Mouse (Mus musculus) embryonic facial prominence, embryonic 14.5 days (tissue): ENCODE data around the gene Gm3383. TPM values are rescaled to one million over a fixed set of nuclear protein-coding genes. Genes with fewer than 3 reads are reported as not detected.
"Not testable (repeated sequence)": the region's sequence is repeated elsewhere in the genome, so short reads cannot be mapped to it uniquely, and the experiment has no call there.

Source experiments
- ATAC-seq: fragments of 200-750 bp; cut with Nextera tagmentation; 2 replicates; pipeline ENCODE4 v1.8.0; 2017; ENCODE audit warnings: low read depth, moderate number of reproducible peaks, moderate TSS enrichment
- DNase-seq: peaks from one replicate; pipeline ENCODE4 v3.0.0-alpha.2; 2015; ENCODE audit warnings: low spot score
- H3K27ac ChIP-seq: fragments of 300-500 bp; sonication (generic); replicated peaks from 2 replicates; pipeline ENCODE4 v1.5.1; 2014; ENCODE audit warnings: low read depth, mild to moderate bottlenecking, low read length, moderate library complexity
- H3K27me3 ChIP-seq: fragments of 300-500 bp; sonication (generic); replicated peaks from 2 replicates; pipeline ENCODE4 v1.6.1; 2014; ENCODE audit warnings: low read length; ENCODE audit not compliant: control insufficient read depth, insufficient read depth
- H3K36me3 ChIP-seq: fragments of 300-500 bp; sonication (generic); 2 replicates; pipeline ENCODE4 v1.6.1; 2014; ENCODE audit warnings: low read length, mixed read lengths; ENCODE audit not compliant: control insufficient read depth, insufficient read depth
- H3K4me1 ChIP-seq: fragments of 300-500 bp; sonication (generic); 2 replicates; pipeline ENCODE4 v1.6.1; 2014; ENCODE audit warnings: antibody characterized with exemption, low read length; ENCODE audit not compliant: control insufficient read depth, insufficient read depth
- H3K4me2 ChIP-seq: fragments of 300-500 bp; sonication (generic); 2 replicates; pipeline ENCODE4 v1.6.1; 2014; ENCODE audit warnings: low read depth, mild to moderate bottlenecking, low read length, moderate library complexity, mixed read lengths
- H3K4me3 ChIP-seq: fragments of 300-500 bp; sonication (generic); 2 replicates; pipeline ENCODE4 v1.5.1; 2014; ENCODE audit warnings: low read depth, mild to moderate bottlenecking, low read length
- H3K9ac ChIP-seq: fragments of 300-500 bp; sonication (generic); 2 replicates; pipeline ENCODE4 v1.6.1; 2014; ENCODE audit warnings: low read depth, mild to moderate bottlenecking, low read length, moderate library complexity, mixed read lengths
- H3K9me3 ChIP-seq: fragments of 300-500 bp; sonication (generic); 2 replicates; pipeline ENCODE4 v1.6.1; 2016; ENCODE audit warnings: low read length; ENCODE audit not compliant: control insufficient read depth
- WGBS: fragments of 180-500 bp; shearing (Covaris S2); extraction: QIAGEN DNeasy Blood & Tissue Kit; methylation state at CpG from one replicate; pipeline ENCODE4 v1.1.7; 2014; 5-methylcytosine and 5-hydroxymethylcytosine counted together
- polyA plus RNA-seq: library from polyadenylated mRNA; unstranded; fragments of >200 nt; fragmentation: Nextera tagmentation; extraction: Ambion mirVana; gene quantifications from 2 replicates; pipeline ENCODE4 v1.2.1, GENCODE M21; 2014

Gm3383 gene
- polyA plus RNA-seq, result 0.58 and 0.68 TPM in 2 replicates

GRCm38 (mm10) chr14:5807882-5808281 lies at the start of gene Gm3383:
TSS of gene Gm3383 (minus strand) at chr14:5807982.
- not testable (repeated sequence) for H3K27me3 ChIP-seq, H3K27ac ChIP-seq, H3K4me2 ChIP-seq, H3K4me3 ChIP-seq, ATAC-seq, H3K4me1 ChIP-seq, H3K9me3 ChIP-seq, H3K36me3 ChIP-seq, DNase-seq, H3K9ac ChIP-seq
- WGBS, result no CpG with 5 or more reads among the region's 3 CpGs

DNA sequence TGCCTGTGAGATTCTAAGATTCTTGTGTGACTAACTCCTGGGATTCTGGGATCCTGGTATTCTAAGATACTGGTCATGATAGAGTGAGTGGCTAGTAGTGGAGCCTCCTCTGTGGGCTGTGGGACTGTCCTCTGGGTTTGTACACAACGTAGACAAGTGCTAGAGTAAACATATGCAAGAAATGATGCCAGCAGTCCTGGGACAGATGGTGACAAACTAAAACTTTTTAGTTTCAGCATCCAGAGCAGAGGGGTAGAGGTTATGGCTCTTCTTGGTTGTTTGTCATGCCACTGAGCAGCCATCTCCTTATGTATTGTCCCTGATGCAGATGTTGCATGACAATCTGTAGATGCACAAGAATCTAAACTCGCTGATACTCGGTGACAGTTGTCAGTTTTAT lies 48.1 kb upstream of the Gm3383 start:
- H3K9me3 ChIP-seq, H3K9ac ChIP-seq, H3K36me3 ChIP-seq, H3K4me2 ChIP-seq, H3K27me3 ChIP-seq, ATAC-seq, H3K4me3 ChIP-seq, H3K4me1 ChIP-seq, DNase-seq, H3K27ac ChIP-seq: not testable (repeated sequence)
- 78% methylated on average over 3 of the region's 3 CpGs for WGBS

GRCm38 (mm10) chr14:5830229-5830628 lies 22.4 kb upstream of the Gm3383 start, which contains the start of gene Gm3424:
TSS of gene Gm3424 (minus strand) at chr14:5830329.
- H3K36me3 ChIP-seq, ATAC-seq, H3K27me3 ChIP-seq, H3K4me3 ChIP-seq, H3K9ac ChIP-seq, H3K4me2 ChIP-seq, H3K9me3 ChIP-seq, DNase-seq, H3K27ac ChIP-seq, H3K4me1 ChIP-seq: not testable (repeated sequence)
- no CpG with 5 or more reads among the region's 3 CpGs for WGBS

- not testable (repeated sequence) for DNase-seq, H3K9me3 ChIP-seq, H3K4me1 ChIP-seq, H3K9ac ChIP-seq, H3K27ac ChIP-seq, H3K4me3 ChIP-seq, ATAC-seq, H3K36me3 ChIP-seq, H3K27me3 ChIP-seq, H3K4me2 ChIP-seq
- whole genome bisulfite sequencing, result no CpG with 5 or more reads among the region's 47 CpGs
Measured at GRCm38 (mm10) chr14:5812699-5813356, 5.0 kb upstream of the Gm3383 start.

- not testable (repeated sequence) for DNase-seq, H3K4me2 ChIP-seq, H3K9ac ChIP-seq, ATAC-seq, H3K36me3 ChIP-seq, H3K4me1 ChIP-seq, H3K27ac ChIP-seq, H3K27me3 ChIP-seq, H3K4me3 ChIP-seq, H3K9me3 ChIP-seq
- no CpG with 5 or more reads among the region's 37 CpGs for WGBS
Measured at GRCm38 (mm10) chr14:5741477-5741876, 66.3 kb downstream of the Gm3383 start, which contains the start of gene Gm3373. TSS of gene Gm3373 (minus strand) at chr14:5741577.

- H3K27ac ChIP-seq, H3K4me2 ChIP-seq, ATAC-seq, H3K9me3 ChIP-seq, H3K27me3 ChIP-seq, H3K36me3 ChIP-seq, H3K4me1 ChIP-seq, DNase-seq, H3K9ac ChIP-seq, H3K4me3 ChIP-seq: not testable (repeated sequence)
- no CpG with 5 or more reads among the region's 2 CpGs for WGBS
Measured at GRCm38 (mm10) chr14:5687357-5687756, 120.4 kb downstream of the Gm3383 start, which contains the start of gene Gm9603. TSS of gene Gm9603 (minus strand) at chr14:5687457.

DNA sequence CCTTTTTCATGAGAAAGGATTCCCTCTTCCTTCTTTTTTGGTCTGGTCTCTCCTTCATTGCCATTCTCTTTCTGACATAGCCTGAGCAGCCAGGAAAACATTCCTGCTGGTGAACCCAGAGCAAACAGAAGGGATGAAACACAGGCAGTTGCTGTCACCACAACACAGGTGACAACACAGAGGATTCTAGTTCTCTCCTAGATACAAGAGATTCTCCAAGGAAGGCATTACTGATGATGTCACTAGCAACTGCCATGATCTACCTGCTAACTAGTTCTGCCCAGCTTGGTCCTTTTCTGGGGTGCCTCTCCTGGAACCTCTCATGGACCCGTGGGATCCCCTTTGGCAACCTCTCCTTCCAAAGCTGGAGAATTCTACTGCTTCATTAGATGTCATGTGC lies 174.9 kb downstream of the Gm3383 start, which contains the start of gene Gm8265:
Gene Gm8265, minus strand, starts transcription at position 101 of the 400 bp plus-strand sequence.
- not testable (repeated sequence) for H3K27me3 ChIP-seq, H3K27ac ChIP-seq, H3K9me3 ChIP-seq, DNase-seq, H3K4me3 ChIP-seq, ATAC-seq, H3K9ac ChIP-seq, H3K4me1 ChIP-seq, H3K36me3 ChIP-seq, H3K4me2 ChIP-seq
- WGBS, result no CpG with 5 or more reads among the region's 1 CpGs
